Mouse (Mus musculus) lung, adult 18-20 months (tissue): ENCODE results near the gene Rgsl1.
"Not testable (repeated sequence)": the region's sequence is repeated elsewhere in the genome, so short reads cannot be mapped to it uniquely, and the experiment has no call there.

Source experiments
- DNase-seq, 2 experiments: peaks; one replicate each; pipeline ENCODE4 v3.0.0; 2022; ENCODE audit warnings: mixed read lengths in 2 of 2

Gene Rgsl1

GRCm38 (mm10) chr1:153844042-153844441 lies at the start of gene Rgsl1:
Rgsl1 (minus strand) TSS chr1:153844142.
- no peak for DNase-seq

- DNase-seq: no peak
These were observed 47.5 kb upstream of the Rgsl1 start, which contains the start of gene Teddm1a for GRCm38 (mm10) chr1:153891442-153891841. Teddm1a (plus strand) TSS chr1:153891742.

GRCm38 (mm10) chr1:153890121-153890520 lies 46.2 kb upstream of the Rgsl1 start:
- no peak for DNase-seq

GRCm38 (mm10) chr1:153886024-153886633 lies 42.2 kb upstream of the Rgsl1 start:
- DNase-seq: no peak

- not testable (repeated sequence) for DNase-seq
These were observed 36.4 kb upstream of the Rgsl1 start for GRCm38 (mm10) chr1:153880391-153880790.

GRCm38 (mm10) chr1:153874045-153874444 lies 30.1 kb upstream of the Rgsl1 start, which contains the start of gene Teddm1b:
Teddm1b (plus strand) TSS chr1:153874345.
- DNase-seq: no peak

DNA sequence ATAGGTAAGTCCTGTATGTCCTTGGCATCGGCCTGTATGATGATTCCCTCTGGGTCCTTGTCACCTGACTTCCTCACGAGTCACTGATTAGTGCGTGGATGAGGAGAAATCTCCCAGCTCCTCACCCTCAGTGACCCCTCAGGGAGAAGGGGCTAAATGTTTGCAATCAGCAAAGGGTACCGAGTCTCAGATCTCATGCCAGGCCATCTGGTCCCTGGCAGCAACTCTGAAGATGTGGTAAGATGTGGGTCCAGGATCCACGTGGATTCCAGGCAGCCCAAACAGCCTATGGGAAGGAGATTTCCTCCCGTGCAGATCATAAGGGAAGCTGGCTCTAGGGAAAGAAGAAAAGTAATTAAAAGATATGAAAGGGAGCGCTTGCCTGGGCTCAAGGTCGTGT lies 12.0 kb upstream of the Rgsl1 start:
- no peak for DNase-seq

DNA sequence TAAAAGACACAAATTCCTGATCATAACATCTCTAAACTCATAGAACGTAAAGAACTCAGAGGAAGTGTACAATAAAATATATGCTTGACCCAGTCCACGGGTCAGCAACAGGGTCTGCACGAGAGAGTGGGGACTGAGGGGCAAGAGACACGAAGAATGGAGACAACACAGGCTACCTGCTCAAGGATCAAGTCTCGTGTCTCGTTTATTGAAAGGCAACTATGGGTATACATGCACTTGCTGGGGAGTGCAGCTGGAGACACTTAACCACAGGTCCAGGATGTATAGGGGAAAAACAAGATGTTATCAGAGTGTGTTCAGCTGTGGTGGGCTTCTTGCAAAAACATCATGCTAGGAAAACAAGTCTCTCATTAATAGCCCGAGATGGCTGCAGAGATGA lies 8.8 kb upstream of the Rgsl1 start:
- not testable (repeated sequence) for DNase-seq

DNA sequence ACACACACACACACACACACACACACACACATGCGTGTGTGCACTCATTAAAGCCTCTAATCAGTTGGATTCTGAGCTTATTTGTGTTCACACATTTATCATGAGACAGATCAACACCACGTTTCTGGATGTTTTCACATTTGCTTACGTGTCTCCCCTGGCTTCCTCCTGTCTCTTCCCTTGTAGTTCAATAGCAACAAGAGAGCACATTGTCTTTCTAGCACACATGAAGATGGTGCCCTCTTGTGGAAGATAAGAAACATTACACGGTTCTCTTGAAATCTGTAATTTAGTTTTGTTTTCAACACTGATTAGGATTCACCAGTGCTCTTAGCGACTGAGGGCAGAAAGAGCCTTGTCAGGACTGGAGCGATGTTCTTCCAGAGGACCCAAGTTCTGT lies 2.9 kb upstream of the Rgsl1 start:
- DNase-seq: no peak

GRCm38 (mm10) chr1:153846420-153846819 lies 2.5 kb upstream of the Rgsl1 start:
- DNase-seq: no peak

- no peak for DNase-seq
These were observed 1.7 kb downstream of the Rgsl1 start for GRCm38 (mm10) chr1:153842121-153842740.

DNA sequence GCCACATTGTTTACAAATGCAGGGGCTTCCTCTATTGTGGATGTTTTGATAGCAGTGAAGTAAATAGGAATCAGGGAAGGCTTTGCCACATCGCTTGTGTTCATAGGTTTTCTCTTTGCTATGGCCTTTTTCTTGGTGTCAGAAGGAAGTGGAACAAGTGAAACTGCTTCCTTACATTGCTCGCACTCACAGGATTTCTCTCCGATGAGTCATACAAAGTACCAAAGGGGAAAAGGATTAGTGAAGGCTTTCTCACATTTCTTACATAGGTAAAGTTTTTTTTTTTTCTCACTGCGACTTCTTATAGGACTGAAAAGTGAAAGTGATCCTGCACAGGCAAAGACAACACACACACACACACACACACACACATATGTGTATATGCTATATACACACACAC lies 7.9 kb downstream of the Rgsl1 start:
- no peak for DNase-seq

DNA sequence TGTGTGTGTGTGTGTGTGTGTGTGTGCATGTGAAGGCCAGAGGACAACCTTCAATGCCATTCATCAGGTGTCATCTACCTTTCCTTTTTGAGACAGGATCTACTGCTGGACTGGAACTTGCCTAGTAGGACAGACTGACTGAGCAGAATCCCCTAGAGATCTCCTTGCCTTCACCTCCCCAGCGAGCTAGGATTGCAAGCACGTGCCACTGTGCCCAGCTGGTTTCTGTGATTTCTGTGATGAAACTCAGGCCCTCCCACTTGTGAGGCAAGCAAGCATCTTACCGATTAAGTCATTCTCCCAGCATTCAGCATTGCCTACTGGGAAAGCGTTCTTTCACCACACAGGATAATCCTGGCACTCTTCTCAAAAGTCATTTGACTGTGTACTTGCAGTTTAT lies 13.2 kb downstream of the Rgsl1 start:
- DNase-seq: no peak

- DNase-seq: no peak
These were observed 23.7 kb downstream of the Rgsl1 start for GRCm38 (mm10) chr1:153820216-153820615.

DNA sequence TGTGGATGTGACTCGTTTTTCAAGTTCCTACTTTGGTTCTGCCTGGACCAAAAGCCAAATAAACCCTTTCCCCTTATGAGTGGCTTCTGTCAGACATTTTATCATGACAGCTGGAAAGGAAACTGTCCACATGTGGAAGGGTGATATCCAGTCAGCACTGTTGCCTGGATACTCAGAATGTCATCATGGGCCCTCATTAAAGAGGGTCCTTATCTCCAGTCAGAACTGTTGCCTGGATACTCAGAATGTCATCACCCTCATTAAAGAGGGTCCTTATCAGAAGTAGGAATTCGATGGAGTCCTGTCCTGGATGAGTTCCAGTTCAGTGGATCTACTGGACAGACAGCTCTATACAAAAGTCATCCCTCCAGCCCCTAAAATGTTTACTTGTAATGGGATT lies 29.7 kb downstream of the Rgsl1 start:
- no peak for DNase-seq

GRCm38 (mm10) chr1:153807390-153807993 lies 36.5 kb downstream of the Rgsl1 start:
- peak; percentile 37 to 52 for DNase-seq

DNA sequence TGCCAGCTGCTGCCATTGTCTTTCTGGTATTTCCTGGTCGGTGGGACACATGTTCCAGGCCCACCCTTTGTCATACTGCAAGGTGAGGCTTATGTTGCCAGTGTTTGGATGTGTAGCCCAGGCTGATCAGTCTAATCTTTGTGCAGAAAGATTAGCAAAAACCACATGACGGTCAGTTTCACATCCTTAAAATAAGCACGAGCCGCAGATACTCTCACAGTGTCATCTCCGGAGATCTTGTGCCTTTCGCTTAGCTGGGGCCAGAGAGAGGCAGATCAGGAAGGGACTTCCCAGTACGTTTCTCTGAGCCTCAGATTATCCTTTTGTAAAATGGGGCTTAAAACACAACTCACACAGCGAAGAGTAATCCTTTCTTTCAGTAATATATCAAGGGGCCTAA lies 40.4 kb downstream of the Rgsl1 start:
- DNase-seq: no peak

- DNase-seq: peak in 1 of 2 experiments; percentile 22
These were observed 41.3 kb downstream of the Rgsl1 start for GRCm38 (mm10) chr1:153802691-153803090.

DNA sequence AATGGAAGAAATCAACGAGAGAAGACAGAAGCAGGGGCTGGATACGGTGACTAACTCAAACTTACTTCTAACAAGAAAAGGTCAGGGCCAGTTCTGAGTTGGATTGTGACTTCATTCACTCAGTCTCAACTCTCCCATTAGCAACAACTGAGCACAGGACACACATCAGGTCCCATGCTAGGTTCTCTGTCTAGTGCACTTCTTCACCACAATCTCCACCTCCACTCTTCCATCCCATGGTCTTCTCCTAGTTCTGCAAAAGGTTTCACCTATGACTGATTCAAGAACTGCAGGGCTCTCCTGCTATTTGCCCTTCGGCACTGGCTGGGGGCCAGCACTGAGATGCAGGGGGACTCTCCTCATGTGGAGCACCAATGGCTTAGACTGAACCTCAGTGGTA lies 49.7 kb downstream of the Rgsl1 start:
- DNase-seq: no peak

- DNase-seq: no peak
These were observed 53.2 kb downstream of the Rgsl1 start for GRCm38 (mm10) chr1:153790708-153791107.

GRCm38 (mm10) chr1:153785608-153786007 lies 58.3 kb downstream of the Rgsl1 start:
- no peak for DNase-seq

DNA sequence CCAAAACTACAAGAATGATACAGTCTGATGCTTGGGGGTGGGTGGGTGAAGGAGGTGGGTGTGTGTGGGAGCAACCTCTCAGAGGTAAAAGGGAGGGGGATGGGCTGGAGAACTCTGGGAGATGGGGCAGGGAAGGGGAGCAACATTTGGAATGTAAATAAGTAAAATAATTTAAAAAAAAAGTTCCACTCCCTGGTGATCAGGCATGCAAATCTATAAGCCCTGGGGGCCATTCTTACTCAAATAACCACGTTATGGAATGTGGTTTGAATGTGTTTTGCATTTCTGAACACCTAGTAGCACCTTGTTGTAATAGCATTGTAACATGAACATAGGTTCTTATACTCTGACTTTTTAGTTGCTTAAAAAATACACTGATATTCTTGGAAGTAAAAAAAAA lies 60.6 kb downstream of the Rgsl1 start:
- DNase-seq: no peak

DNA sequence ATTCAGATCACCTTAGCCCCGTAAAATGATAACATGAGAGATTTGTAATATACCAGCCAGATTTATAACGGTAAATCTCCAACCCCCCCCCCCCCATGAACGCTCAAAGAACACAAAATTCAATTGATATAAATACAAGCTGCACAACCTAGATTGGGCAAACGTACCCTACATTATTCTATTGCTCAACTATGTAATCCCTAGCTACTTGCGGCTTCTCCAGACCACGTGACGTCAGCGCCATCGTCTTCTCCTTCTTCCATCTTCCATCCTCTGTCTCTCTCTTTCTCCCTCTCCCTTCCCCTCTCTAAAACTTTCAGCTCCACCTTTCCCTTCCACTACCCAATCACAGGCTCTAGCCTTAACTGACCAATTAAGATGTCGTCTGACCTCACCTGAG lies 65.7 kb downstream of the Rgsl1 start:
- no peak for DNase-seq

DNA sequence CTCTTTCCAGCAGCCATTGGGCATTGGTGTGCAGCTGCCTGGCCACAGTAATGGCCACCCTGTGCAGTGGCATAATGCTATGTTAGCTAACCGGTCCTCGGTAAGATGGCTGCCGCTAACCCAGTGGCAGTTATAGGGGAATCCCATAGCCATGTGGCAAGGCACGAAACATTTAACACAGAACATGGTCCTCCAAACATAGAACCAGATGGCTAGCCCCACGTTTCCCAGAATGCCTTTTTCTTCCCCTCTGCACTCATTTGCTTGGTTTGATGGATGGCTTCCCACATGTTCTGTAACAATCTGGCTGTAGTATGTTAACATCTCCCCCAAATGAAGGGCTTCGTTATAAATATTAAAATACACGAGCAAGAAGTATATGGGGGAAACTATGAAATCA lies 67.7 kb downstream of the Rgsl1 start:
- no peak for DNase-seq
